Mouse (Mus musculus) spleen, adult 2 months (tissue): ENCODE data around the gene Cox10.
"Not testable (repeated sequence)": the region's sequence is repeated elsewhere in the genome, so short reads cannot be mapped to it uniquely, and the experiment has no call there.

Experiments used
- CTCF ChIP-seq: fragments of 200-500 bp; IDR thresholded peaks from 2 replicates; pipeline ENCODE4 v1.5.1; 2011; ENCODE audit warnings: mild to moderate bottlenecking, inconsistent platforms; ENCODE audit not compliant: insufficient read depth, insufficient read length, insufficient replicate concordance; ENCODE audit errors: extremely low read depth
- POLR2A ChIP-seq: fragments of 200-500 bp; IDR thresholded peaks from 2 replicates; pipeline ENCODE4 v1.6.1; 2011; ENCODE audit warnings: low read depth, low read length, inconsistent platforms

- not testable (repeated sequence) for TF ChIP-seq CTCF, POLR2A
Measured at GRCm38 (mm10) chr11:64123174-64123573, 43.9 kb upstream of the Cox10 start.
